Mouse (Mus musculus): ENCODE data around the gene Cspg5. TPM values are rescaled to one million over a fixed set of nuclear protein-coding genes. Genes with fewer than 3 reads are reported as not detected.

Gene Cspg5
- polyA plus RNA-seq, 1 experiment from 2014 or later = 1.9 TPM

DNA sequence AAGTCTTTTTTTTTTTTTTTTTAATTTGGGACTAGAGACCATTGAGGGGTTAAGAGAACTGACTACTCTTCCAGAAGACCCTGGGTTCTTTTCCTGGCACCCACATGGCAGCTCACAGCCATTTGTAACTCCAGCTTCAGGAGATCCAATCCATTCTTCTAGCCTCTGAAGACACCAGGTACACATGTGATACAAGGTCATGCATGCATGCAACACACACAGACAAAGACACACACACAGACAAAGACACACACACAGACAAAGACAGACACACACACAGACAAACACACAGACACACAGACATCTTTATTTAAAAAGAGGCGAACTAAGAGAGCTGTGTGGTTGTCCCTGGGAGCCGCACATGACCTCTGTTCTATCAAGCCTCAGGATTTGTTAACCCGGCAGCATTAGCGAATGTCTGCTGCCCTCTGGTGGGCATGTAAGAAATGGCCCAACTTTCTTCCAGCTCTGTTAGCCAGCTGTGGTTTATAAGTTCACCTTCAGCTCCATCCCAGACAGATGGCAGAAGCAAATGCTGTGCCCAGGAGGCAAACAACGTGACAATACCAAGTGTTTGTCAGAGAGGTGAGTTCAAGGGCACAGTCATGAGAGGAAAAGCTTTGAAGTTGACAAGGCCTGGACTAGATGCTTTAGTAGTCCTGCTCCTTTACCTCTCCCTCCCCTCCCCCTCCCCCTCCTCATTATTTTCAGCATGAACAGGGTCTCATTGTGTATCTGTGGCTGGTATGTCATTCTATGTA lies 53.5 kb downstream of the Cspg5 start:
- 8% methylated on average over 5 of the region's 5 CpGs for WGBS
- Histone ChIP-seq H3K4me2 (ENCODE audit: low read length) (no peak overlapping the region), H3K27me3 (ENCODE audit: control insufficient read depth, insufficient read depth, low read length) (no peaks in the 10 kb centered on the region), H3K27ac (replicated peaks in 1 of 2; ENCODE audit: control insufficient read depth in 1 of 2, insufficient read depth in 1 of 2, low read depth in 2 of 2, low read length in 2 of 2) (no peak overlapping the region), H3K4me3 (ENCODE audit: control insufficient read depth in 1 of 2, insufficient read depth in 1 of 2, low read depth in 1 of 2, low read length in 2 of 2) (no peak overlapping the region), H3K36me3 (ENCODE audit: control insufficient read depth, insufficient read depth, low read length) (no peaks in the 10 kb centered on the region), H3K4me1 (ENCODE audit: control insufficient read depth in 2 of 2, insufficient read depth in 2 of 2, low read length in 2 of 2) (no peaks in the 10 kb centered on the region), H3K9me3 (ENCODE audit: control insufficient read depth, low read length) (0 out of 2 replicates have a peak, but pooled peaks cover 2% of the 10 kb centered on the region), H3K9ac (ENCODE audit: low read length) (no peak overlapping the region)
- ATAC-seq (ENCODE audit: insufficient number of reproducible peaks, insufficient read depth, low FRiP score, low read depth) = no peak

DNA sequence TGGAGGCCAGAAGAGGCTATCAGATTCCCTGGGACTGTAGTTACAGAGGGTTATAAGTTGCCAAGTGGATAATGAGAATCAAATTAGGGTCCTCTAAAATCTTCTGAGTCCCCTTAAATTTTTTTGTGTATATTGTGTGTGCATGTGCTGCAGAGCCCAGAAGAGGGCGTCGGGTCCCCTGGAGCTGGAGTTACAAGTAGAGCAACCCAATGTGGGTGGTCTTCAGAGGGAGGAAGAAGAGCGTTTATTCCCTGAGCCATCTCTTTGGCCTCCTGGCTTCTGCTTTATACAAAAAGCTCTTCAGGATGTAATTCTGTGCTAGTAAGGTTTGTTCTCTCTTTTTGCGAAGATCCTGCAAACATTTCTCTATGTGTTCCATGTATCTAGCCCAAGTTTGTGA lies 60.9 kb downstream of the Cspg5 start:
- Histone ChIP-seq H3K36me3 (ENCODE audit: control insufficient read depth, insufficient read depth, low read length) (no peaks in the 10 kb centered on the region), H3K9ac (ENCODE audit: low read length) (peak overlapping the region; percentile 76), H3K9me3 (ENCODE audit: control insufficient read depth, low read length) (0 out of 2 replicates have a peak, but pooled peaks cover 2% of the 10 kb centered on the region), H3K4me1 (ENCODE audit: control insufficient read depth in 2 of 2, insufficient read depth in 2 of 2, low read length in 2 of 2) (no peaks in the 10 kb centered on the region), H3K4me3 (ENCODE audit: control insufficient read depth in 1 of 2, insufficient read depth in 1 of 2, low read depth in 1 of 2, low read length in 2 of 2) (peak overlapping the region; percentile 59 to 77), H3K4me2 (ENCODE audit: low read length) (peak overlapping the region; percentile 84), H3K27me3 (ENCODE audit: control insufficient read depth, insufficient read depth, low read length) (no peaks in the 10 kb centered on the region), H3K27ac (replicated peaks in 1 of 2; ENCODE audit: control insufficient read depth in 1 of 2, insufficient read depth in 1 of 2, low read depth in 2 of 2, low read length in 2 of 2) (peak overlapping the region; percentile 88 to 91)
- WGBS = 3% methylated on average over 4 of the region's 4 CpGs
- no peak for ATAC-seq (ENCODE audit: insufficient number of reproducible peaks, insufficient read depth, low FRiP score, low read depth)

DNA sequence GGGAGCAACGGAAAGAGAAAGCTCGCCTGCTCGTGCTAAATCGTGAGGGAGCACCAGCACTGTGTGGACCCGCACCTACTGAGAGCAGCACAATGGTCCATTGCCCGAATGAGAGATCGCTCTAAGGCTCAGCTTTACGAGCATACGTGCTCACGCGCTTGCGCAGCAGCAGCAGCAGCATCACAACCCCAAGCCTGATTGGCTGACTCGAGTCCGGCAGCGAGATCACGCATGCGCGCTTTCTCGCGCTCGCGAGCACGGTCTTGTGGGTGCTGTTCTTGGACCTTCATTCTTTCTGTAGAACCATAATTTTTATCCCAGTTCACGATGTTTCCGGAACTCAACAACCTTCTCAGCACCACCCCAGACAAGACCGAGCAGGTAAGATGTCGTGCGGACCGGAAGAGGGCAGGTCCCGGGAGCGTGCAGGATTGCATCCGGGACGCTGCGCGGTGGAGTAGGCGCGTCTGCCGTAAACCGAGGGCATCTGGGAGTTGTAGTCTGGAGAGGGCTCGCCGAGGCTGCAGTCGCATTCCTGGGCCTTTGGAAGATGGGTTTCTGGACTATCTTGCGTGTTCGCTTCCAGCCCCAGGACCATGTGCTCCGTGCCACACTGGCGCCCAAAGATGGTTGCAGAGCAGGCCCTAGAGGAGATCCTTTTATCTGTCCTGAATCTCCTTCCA lies 61.5 kb downstream of the Cspg5 start, which contains the start of gene Elp6:
Gene Elp6 (plus strand): TSS at position 205 of the 683 bp plus-strand sequence.
- Histone ChIP-seq H3K4me3 (ENCODE audit: control insufficient read depth in 1 of 2, insufficient read depth in 1 of 2, low read depth in 1 of 2, low read length in 2 of 2) (peak within 1 kb of the TSS; percentile 59 to 77), H3K27ac (replicated peaks in 1 of 2; ENCODE audit: control insufficient read depth in 1 of 2, insufficient read depth in 1 of 2, low read depth in 2 of 2, low read length in 2 of 2) (peak within 1 kb of the TSS; percentile 88 to 91), H3K9me3 (ENCODE audit: control insufficient read depth, low read length) (0 out of 2 replicates have a peak, but pooled peaks cover 2% of the 10 kb centered on the region), H3K27me3 (ENCODE audit: control insufficient read depth, insufficient read depth, low read length) (no peaks in the 10 kb centered on the region), H3K9ac (ENCODE audit: low read length) (peak within 1 kb of the TSS; percentile 76), H3K4me1 (ENCODE audit: control insufficient read depth in 2 of 2, insufficient read depth in 2 of 2, low read length in 2 of 2) (no peaks in the 10 kb centered on the region), H3K4me2 (ENCODE audit: low read length) (peak within 1 kb of the TSS; percentile 84), H3K36me3 (ENCODE audit: control insufficient read depth, insufficient read depth, low read length) (peaks cover 5% of the 10 kb centered on the region; the same call in 1 of the 2 replicates)
- peak; percentile 95 for ATAC-seq (ENCODE audit: insufficient number of reproducible peaks, insufficient read depth, low FRiP score, low read depth)
- WGBS = under 1% methylated on average over 46 of the region's 46 CpGs

DNA sequence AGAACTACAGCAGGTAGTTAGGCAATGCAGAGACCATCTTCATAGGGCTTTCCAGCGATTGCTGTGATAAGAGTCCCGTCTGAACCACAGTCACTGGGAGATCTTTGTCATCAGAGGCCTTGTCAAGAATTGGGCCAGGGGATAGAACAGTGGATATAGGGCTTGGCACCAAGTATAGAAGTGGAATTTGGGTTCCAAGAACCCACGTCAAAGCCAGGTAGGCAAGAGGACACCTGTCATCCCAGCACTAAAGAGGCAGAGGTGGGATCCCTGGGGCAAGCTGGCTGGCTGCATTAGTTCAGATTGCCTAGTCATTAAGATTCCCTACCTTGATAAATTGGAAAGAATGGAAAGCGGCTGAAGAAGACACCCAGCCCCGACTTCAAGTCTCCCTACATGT lies 62.8 kb downstream of the Cspg5 start:
- H3K27ac ChIP-seq (replicated peaks in 1 of 2; ENCODE audit: control insufficient read depth in 1 of 2, insufficient read depth in 1 of 2, low read depth in 2 of 2, low read length in 2 of 2) = no peak overlapping the region
- H3K27me3 ChIP-seq (ENCODE audit: control insufficient read depth, insufficient read depth, low read length) = no peaks in the 10 kb centered on the region
- no peak overlapping the region for H3K4me2 ChIP-seq (ENCODE audit: low read length)
- no peak overlapping the region for H3K9ac ChIP-seq (ENCODE audit: low read length)
- H3K36me3 ChIP-seq (ENCODE audit: control insufficient read depth, insufficient read depth, low read length) = peaks cover 17% of the 10 kb centered on the region
- H3K4me1 ChIP-seq (ENCODE audit: control insufficient read depth in 2 of 2, insufficient read depth in 2 of 2, low read length in 2 of 2) = no peaks in the 10 kb centered on the region
- no peak for ATAC-seq (ENCODE audit: insufficient number of reproducible peaks, insufficient read depth, low FRiP score, low read depth)
- H3K9me3 ChIP-seq (ENCODE audit: control insufficient read depth, low read length) = no peaks in the 10 kb centered on the region
- WGBS = 89% methylated on average over 5 of the region's 5 CpGs
- H3K4me3 ChIP-seq (ENCODE audit: control insufficient read depth in 1 of 2, insufficient read depth in 1 of 2, low read depth in 1 of 2, low read length in 2 of 2) = no peak overlapping the region

Small RNA genes lying within 50 kb of the gene (microRNA-seq; reads per million reads assigned to microRNA genes)
- gene Mir6236 = 33.0 reads per million, percentile 37 among the genes with 10 or more reads in this experiment

Other genes with a start within 250 kb of the Cspg5 start
- 73.8 and 80.7 TPM in 2 replicates for gene Smarcc1, start 126.1 kb upstream of the Cspg5 start, polyA plus RNA-seq (2014; fragmentation: Nextera tagmentation; extraction: Ambion mirVana)
- gene Dhx30, start 126.0 kb upstream of the Cspg5 start, polyA plus RNA-seq (2014; fragmentation: Nextera tagmentation; extraction: Ambion mirVana) = 89.5 and 94.5 TPM in 2 replicates
- 14.0 and 14.8 TPM in 2 replicates for gene Elp6, start 61.4 kb downstream of the Cspg5 start, polyA plus RNA-seq (2014; fragmentation: Nextera tagmentation; extraction: Ambion mirVana)
- 14.9 and 16.1 TPM in 2 replicates for gene Scap, start 89.5 kb downstream of the Cspg5 start, polyA plus RNA-seq (2014; fragmentation: Nextera tagmentation; extraction: Ambion mirVana)
- 10.3 and 12.5 TPM in 2 replicates for gene Ptpn23, start 164.4 kb downstream of the Cspg5 start, polyA plus RNA-seq (2014; fragmentation: Nextera tagmentation; extraction: Ambion mirVana)
- 1.1 and 4.2 TPM in 2 replicates for gene Ngp, start 176.0 kb downstream of the Cspg5 start, polyA plus RNA-seq (2014; fragmentation: Nextera tagmentation; extraction: Ambion mirVana)
- 7.7 and 8.7 TPM in 2 replicates for gene Klhl18, start 232.9 kb downstream of the Cspg5 start, polyA plus RNA-seq (2014; fragmentation: Nextera tagmentation; extraction: Ambion mirVana)
- 0.47 and 0.65 TPM in 2 replicates for gene Kif9, start 233.2 kb downstream of the Cspg5 start, polyA plus RNA-seq (2014; fragmentation: Nextera tagmentation; extraction: Ambion mirVana)